ENCODE assay signal across 9 mouse cellular contexts in the genomic region with DNA sequence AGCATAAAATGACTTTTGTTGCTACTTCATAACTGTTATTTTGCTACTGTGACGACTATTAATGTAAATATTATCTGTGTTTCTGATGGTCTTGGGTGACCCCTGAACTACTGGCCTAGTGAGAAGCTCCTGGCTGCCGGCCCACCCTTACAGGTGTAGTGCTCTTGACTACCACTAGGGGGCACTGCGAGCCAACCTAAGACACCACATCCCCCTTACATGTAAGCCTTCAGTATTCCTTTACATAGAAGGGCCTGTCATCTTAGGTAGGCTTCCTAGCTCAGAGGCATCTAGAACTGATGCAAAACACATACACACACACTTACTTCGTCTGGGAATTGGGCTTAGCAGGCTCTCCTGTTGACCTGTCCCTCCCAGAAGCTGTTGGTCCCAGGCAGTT. TPM values are rescaled to one million over a fixed set of nuclear protein-coding genes. Genes with fewer than 3 reads are reported as not detected.
DNase-seq lines count a peak whose midpoint lies in the region; ATAC-seq and TF ChIP-seq lines count a peak whose summit lies in the region.
"Had no signal": no experiment of that assay in that cellular context is flagged by ENCODE, and none has a peak within 500 bp of the region (broad histone marks: within the 10 kb centered on the region; RNA-seq: fewer than 3 reads in every experiment).

No protein-coding gene starts in this region.

- 10% methylated on average over 4 of the region's 4 CpGs for WGBS in thymus, adult 2 months
- 3% methylated on average over 4 of the region's 4 CpGs for WGBS in hindbrain, embryonic 14.5 days
- 4% methylated on average over 4 of the region's 4 CpGs for WGBS in limb, embryonic 13.5 days
- WGBS in stomach, embryonic 16.5 days: 5% methylated on average over 4 of the region's 4 CpGs

- no peak overlapping the region for H3K27ac ChIP-seq in thymus, adult 2 months (ENCODE audit: control insufficient read depth, insufficient read depth, low read length)
- no peak overlapping the region for H3K27ac ChIP-seq in hindbrain, embryonic 14.5 days
- no peak overlapping the region for H3K27ac ChIP-seq in limb, embryonic 13.5 days
- no peak overlapping the region for H3K27ac ChIP-seq in stomach, embryonic 16.5 days (ENCODE audit: low read length)
- H3K27ac ChIP-seq: embryonic facial prominence, embryonic 13.5 days had no signal

- no peak overlapping the region for H3K4me2 ChIP-seq in hindbrain, embryonic 14.5 days (replicated peaks)
- H3K4me2 ChIP-seq in limb, embryonic 13.5 days (replicated peaks): no peak overlapping the region
- no peak overlapping the region for H3K4me2 ChIP-seq in stomach, embryonic 16.5 days (ENCODE audit: low read depth, low read length)
- H3K4me2 ChIP-seq: embryonic facial prominence, embryonic 13.5 days had no signal

- no peak overlapping the region for H3K4me3 ChIP-seq in thymus, adult 2 months (ENCODE audit: control insufficient read depth, insufficient read depth, low read length)
- no peak overlapping the region for H3K4me3 ChIP-seq in hindbrain, embryonic 14.5 days (replicated peaks; ENCODE audit: low read length)
- H3K4me3 ChIP-seq in limb, embryonic 13.5 days: no peak overlapping the region
- H3K4me3 ChIP-seq in stomach, embryonic 16.5 days (replicated peaks; ENCODE audit: low read length): no peak overlapping the region
- H3K4me3 ChIP-seq: embryonic facial prominence, embryonic 13.5 days had no signal

- no peak overlapping the region for H3K9ac ChIP-seq in hindbrain, embryonic 14.5 days
- no peak overlapping the region for H3K9ac ChIP-seq in limb, embryonic 13.5 days
- no peak overlapping the region for H3K9ac ChIP-seq in stomach, embryonic 16.5 days (ENCODE audit: low read length)
- H3K9ac ChIP-seq: embryonic facial prominence, embryonic 13.5 days had no signal

- peak; percentile 59; the same call in 1 of the 2 replicates for TF ChIP-seq CTCF in thymus, adult 2 months (IDR thresholded peaks at IDR 0.05; ENCODE audit: borderline replicate concordance, control insufficient read depth, extremely low read depth, insufficient read depth, low read length, poor library complexity)

- ATAC-seq in hindbrain, embryonic 14.5 days (ENCODE audit: low FRiP score): peak; percentile 56; the same call in 1 of the 2 replicates
- ATAC-seq in limb, embryonic 13.5 days (ENCODE audit: low FRiP score, low read depth): peak; percentile 54; the same call in 1 of the 2 replicates
- peak; percentile 18; the same call in 1 of the 2 replicates for ATAC-seq in stomach, embryonic 16.5 days (ENCODE audit: insufficient read depth, low FRiP score)

- H3K9me3 ChIP-seq in hindbrain, embryonic 14.5 days (ENCODE audit: control insufficient read depth, low read length): 0 out of 2 replicates have a peak, but pooled peaks cover 3% of the 10 kb centered on the region
- 0 out of 2 replicates have a peak, but pooled peaks cover 9% of the 10 kb centered on the region for H3K9me3 ChIP-seq in limb, embryonic 13.5 days
- peaks cover 6% of the 10 kb centered on the region; the same call in 1 of the 2 replicates for H3K9me3 ChIP-seq in stomach, embryonic 16.5 days (replicated peaks; ENCODE audit: control insufficient read depth, low read length)

- peaks cover 22% of the 10 kb centered on the region for H3K4me1 ChIP-seq in thymus, adult 2 months (replicated peaks; ENCODE audit: control insufficient read depth, insufficient read depth, low read length)
- 0 out of 2 replicates have a peak, but pooled peaks cover 7% of the 10 kb centered on the region for H3K4me1 ChIP-seq in hindbrain, embryonic 14.5 days (replicated peaks; ENCODE audit: control insufficient read depth, insufficient read depth, low read length)
- peaks cover 42% of the 10 kb centered on the region for H3K4me1 ChIP-seq in limb, embryonic 13.5 days
- peaks cover 17% of the 10 kb centered on the region for H3K4me1 ChIP-seq in stomach, embryonic 16.5 days (ENCODE audit: control insufficient read depth, insufficient read depth, low read length)

- no peaks in the 10 kb centered on the region for H3K27me3 ChIP-seq in thymus, adult 2 months (ENCODE audit: control insufficient read depth, insufficient read depth, low read length)
- no peaks in the 10 kb centered on the region for H3K27me3 ChIP-seq in hindbrain, embryonic 14.5 days (ENCODE audit: control insufficient read depth, insufficient read depth, low read length)
- H3K27me3 ChIP-seq in limb, embryonic 13.5 days: no peaks in the 10 kb centered on the region
- H3K27me3 ChIP-seq in stomach, embryonic 16.5 days (ENCODE audit: control insufficient read depth, insufficient read depth, low read length): no peaks in the 10 kb centered on the region
- H3K27me3 ChIP-seq: embryonic facial prominence, embryonic 13.5 days had no signal

- TF ChIP-seq POLR2A in thymus, adult 2 months (IDR thresholded peaks at IDR 0.05; ENCODE audit: control insufficient read depth, extremely low read depth, insufficient read depth, low read length, poor library complexity): no peak

- DNase-seq in thymus, adult 2 months: peak; percentile 77
- no peak for DNase-seq in thymus, adult 18-20 months
- peak; percentile 87 for DNase-seq in cerebellum, adult 8-10 months
- peak; percentile 47 to 58 for DNase-seq in frontal cortex, postnatal 10 days (ENCODE audit: low spot score in 2 of 2)
- DNase-seq in hindbrain, embryonic 14.5 days (ENCODE audit: low spot score): peak; percentile 82
- peak; percentile 88 for DNase-seq in naive thymus-derived CD4-positive, alpha-beta T cell, adult 2 months (ENCODE audit: low read depth)

- H3K36me3 ChIP-seq in thymus, adult 2 months (ENCODE audit: control insufficient read depth, insufficient read depth, low read length): no peaks in the 10 kb centered on the region
- no peaks in the 10 kb centered on the region for H3K36me3 ChIP-seq in hindbrain, embryonic 14.5 days (replicated peaks; ENCODE audit: control insufficient read depth, insufficient read depth)
- H3K36me3 ChIP-seq in limb, embryonic 13.5 days: 0 out of 2 replicates have a peak, but pooled peaks cover 3% of the 10 kb centered on the region
- no peaks in the 10 kb centered on the region; the same call in 1 of the 2 replicates for H3K36me3 ChIP-seq in stomach, embryonic 16.5 days (ENCODE audit: control insufficient read depth, insufficient read depth, low read length)
- H3K36me3 ChIP-seq: embryonic facial prominence, embryonic 13.5 days had no signal

RNA-seq across cellular contexts. Expression of a gene that starts 41.3 kb away (rescaled TPM):
- polyA plus RNA-seq in thymus, adult 2 months (2012; rRNA removed): 107 and 108 TPM in 2 replicates
- polyA plus RNA-seq in hindbrain, embryonic 14.5 days (2014; fragmentation: Nextera tagmentation; extraction: Ambion mirVana): 37.9 and 38.4 TPM in 2 replicates
- 154 and 156 TPM in 2 replicates for polyA plus RNA-seq in limb, embryonic 13.5 days (2015; fragmentation: Nextera tagmentation; extraction: Ambion mirVana)
- 75.1 and 77.1 TPM in 2 replicates for polyA plus RNA-seq in stomach, embryonic 16.5 days (2015; fragmentation: Nextera tagmentation; extraction: Ambion mirVana)

Comparison
In these comparisons a context has a peak if more than half of its experiments do, and no peak if none do; other contexts are left out.
1. DNase-seq: peak in thymus, adult 2 months (single experiment), cerebellum, adult 8-10 months (single experiment), frontal cortex, postnatal 10 days (2 of 2), hindbrain, embryonic 14.5 days (single experiment) and naive thymus-derived CD4-positive, alpha-beta T cell, adult 2 months (single experiment); none in thymus, adult 18-20 months (0 of 2).
2. Peak in every context shown above with its lines, with median percentiles within 50 percentile points of each other: ATAC-seq.